Mouse (Mus musculus) v-Abl transformed pro-B cells (cell line): ENCODE results near the gene Efna5.

Experiments
- in situ Hi-C, 2 experiments: fragments of 400-800 bp; cut with MboI; formaldehyde crosslinking; loops; one replicate each; pipeline ENCODE4 v1.15.1; 2025; ENCODE audit not compliant: unreplicated experiment in 2 of 2

The Efna5 gene

DNA sequence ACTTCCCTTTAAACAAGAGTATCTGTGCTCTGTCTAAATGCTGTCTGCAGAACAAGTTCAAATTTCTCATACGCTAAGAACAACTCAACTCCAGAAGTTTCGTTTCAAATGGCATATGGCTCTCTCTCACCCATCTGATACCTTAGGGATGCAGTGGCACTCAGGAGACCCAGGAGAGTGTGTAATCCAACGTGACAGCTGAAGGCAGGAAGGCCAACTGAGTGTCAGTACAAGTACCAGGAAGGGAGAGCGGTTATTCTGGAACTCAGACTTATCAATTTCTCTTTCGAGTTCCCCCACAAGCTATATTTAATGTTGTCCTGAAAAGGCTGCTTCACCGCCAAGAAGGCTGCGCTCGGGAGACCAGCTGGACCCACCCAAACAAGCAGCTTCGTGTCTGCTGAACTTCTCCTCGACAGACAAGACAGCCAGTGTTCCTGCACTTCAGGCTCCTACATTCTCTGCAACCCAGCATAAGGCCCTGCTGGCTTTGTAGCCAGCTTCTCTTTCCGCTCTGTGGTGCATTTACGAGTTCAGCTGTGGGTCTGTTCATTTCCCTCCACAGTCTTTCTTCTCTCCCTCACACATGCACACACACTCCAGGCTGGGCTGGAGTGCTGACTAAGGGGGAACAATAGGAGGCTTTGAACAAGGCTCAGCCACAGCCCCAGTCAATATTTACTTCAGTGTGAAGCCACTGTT lies 18.7 kb downstream of the Efna5 start:
- in situ Hi-C loops, result no loop called here

GRCm38 (mm10) chr17:62857275-62857674 lies 23.8 kb downstream of the Efna5 start:
- in situ Hi-C loops, result no loop called here

- in situ Hi-C loops, result no loop called here
These were observed 27.4 kb downstream of the Efna5 start for GRCm38 (mm10) chr17:62853741-62854140.

GRCm38 (mm10) chr17:62852822-62853608 lies 28.1 kb downstream of the Efna5 start:
- in situ Hi-C loops, result no loop called here

- in situ Hi-C loops, result no loop called here
These were observed 29.8 kb downstream of the Efna5 start for GRCm38 (mm10) chr17:62851268-62851667.

DNA sequence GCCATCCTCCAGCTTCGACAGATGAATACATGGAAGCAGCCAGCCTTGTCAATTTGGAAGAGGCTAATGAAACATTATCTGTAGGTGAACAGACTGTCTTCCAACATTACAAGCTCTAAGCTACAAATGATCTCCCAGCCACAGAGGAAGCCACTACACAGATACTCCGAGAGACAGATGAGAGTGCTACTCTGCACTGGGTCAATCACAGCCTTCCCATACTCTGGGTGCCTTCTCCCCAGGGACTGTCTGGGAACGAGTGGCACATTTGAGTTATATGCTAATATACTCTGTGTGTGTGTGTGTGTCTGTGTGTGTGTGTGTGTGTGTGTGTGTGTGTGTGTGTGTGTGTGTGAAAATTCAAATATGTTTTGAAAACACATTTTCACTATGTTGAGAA lies 30.5 kb downstream of the Efna5 start:
- in situ Hi-C loops, result no loop called here

GRCm38 (mm10) chr17:62849676-62850075 lies 31.4 kb downstream of the Efna5 start:
- in situ Hi-C loops, result no loop called here

- in situ Hi-C loops, result no loop called here
These were observed 35.5 kb downstream of the Efna5 start for GRCm38 (mm10) chr17:62845656-62846055.

GRCm38 (mm10) chr17:62844329-62844728 lies 36.8 kb downstream of the Efna5 start:
- in situ Hi-C loops, result no loop called here

- in situ Hi-C loops, result no loop called here
These were observed 43.8 kb downstream of the Efna5 start for GRCm38 (mm10) chr17:62837336-62837735.

DNA sequence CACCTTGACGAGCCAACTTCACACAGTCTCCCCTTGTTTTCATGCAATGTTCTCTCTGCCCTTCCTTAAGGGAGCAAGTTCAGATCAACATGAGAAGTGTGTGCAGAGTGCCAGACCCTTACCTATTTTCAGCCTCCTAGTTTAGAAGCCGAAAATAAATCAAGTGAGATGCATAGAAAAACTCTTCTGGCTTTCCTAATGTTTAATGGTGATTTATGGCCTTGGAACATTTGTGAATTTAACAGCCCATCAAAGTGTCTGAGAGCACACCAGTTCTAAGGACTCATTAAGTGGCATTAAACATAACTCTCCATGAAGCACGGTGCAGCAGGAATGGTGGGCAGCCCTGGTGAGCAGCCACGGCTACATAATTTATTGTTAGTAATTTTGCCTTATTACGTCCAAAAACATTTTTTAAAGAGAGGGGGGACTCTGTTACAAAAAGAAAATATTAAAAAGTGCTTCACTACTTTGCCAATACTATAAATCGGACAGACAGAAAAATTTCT lies 44.5 kb downstream of the Efna5 start:
- in situ Hi-C loops, result no loop called here

- in situ Hi-C loops, result no loop called here
These were observed 48.5 kb downstream of the Efna5 start for GRCm38 (mm10) chr17:62832550-62833127.

GRCm38 (mm10) chr17:62827549-62827948 lies 53.6 kb downstream of the Efna5 start:
- in situ Hi-C loops, result no loop called here

DNA sequence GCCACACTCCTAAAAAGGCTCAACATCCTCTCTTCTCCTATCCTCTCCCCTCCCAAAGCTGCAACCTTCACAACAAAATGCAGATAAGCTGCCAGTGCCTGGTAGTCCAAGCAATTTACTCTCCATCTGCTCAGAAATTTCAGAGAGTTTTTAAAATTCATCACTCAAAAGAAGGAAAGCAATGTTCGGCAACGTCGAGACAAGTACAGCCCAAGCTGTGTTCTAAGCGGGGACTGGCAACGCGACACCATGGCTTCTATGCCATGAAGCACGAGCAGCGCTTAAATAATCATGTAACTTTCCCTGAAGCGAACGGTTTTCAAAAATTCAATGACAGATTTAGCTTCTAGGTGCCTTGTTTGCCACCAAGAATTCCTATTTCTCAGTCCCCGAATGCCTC lies 59.9 kb downstream of the Efna5 start:
- in situ Hi-C loops, result no loop called here

DNA sequence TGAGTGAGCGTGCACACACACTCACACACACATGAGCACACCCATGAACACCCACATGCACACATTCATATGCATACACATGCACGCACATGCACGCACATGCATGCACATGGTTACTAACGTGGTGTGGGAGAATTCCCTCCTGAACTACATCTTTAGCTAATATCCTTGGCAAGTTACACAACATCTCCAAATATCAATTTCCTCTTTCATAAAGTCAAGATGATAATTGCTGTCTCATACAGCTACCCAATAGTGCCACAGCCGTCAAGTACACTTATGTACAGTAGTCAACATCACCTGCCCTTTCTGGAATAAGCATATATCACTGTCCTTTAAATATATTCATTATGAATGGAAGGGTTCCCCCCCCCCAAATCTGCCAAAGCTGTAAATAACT lies 61.2 kb downstream of the Efna5 start:
- in situ Hi-C loops, result loop anchor here in 1 of 2 experiments (5.0 kb wide), 1 partner anchor 47 kb away; no protein-coding TSS in a partner anchor

- in situ Hi-C loops, result loop anchor here in 1 of 2 experiments (5.0 kb wide), 1 partner anchor 48 kb away; no protein-coding TSS in a partner anchor
These were observed 62.3 kb downstream of the Efna5 start for GRCm38 (mm10) chr17:62818821-62819220.

DNA sequence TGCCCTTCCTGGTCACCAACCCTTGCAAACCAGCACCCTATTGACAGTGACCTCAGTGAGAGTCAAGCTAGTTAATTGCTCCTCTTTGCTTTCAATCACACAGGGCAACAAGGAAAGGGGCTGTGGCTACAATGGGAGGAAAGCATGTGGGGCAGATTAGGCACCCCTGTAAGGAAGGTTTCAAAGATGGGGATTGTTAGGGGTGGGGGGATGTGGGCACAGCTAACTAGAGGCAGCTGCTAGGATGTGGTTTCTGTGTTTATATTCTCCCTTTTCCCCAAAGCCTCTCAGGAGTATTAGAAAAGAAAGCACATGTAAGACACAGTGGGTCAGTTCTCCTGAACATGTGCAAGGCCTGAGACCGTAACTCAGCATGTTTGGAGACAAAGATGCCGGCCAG lies 62.8 kb downstream of the Efna5 start:
- in situ Hi-C loops, result loop anchor here in 1 of 2 experiments (5.0 kb wide), 1 partner anchor 49 kb away; no protein-coding TSS in a partner anchor

GRCm38 (mm10) chr17:62816879-62817278 lies 64.2 kb downstream of the Efna5 start:
- in situ Hi-C loops, result loop anchor here in 1 of 2 experiments (5.0 kb wide), 1 partner anchor 50 kb away; no protein-coding TSS in a partner anchor

- in situ Hi-C loops, result no loop called here
These were observed 67.7 kb downstream of the Efna5 start for GRCm38 (mm10) chr17:62813461-62813860.

DNA sequence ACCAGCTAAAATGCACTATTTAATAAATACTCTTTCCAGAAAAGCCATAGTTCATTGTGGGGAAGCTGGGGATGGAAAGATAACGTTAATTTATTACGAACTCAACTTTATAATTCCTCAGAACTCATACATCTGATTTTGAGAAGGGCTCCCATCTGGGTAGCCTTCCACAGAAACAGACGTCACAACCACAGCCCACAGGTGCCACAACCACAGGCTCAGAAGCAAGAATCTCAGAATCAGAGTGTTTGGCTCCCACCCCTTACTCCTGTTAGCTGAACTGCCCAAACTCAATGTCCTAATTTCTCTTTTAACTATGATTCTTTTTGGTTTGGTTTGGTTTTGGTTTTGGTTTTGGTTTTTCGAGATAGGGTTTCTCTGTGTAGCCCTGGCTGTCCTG lies 73.2 kb downstream of the Efna5 start:
- in situ Hi-C loops, result no loop called here

DNA sequence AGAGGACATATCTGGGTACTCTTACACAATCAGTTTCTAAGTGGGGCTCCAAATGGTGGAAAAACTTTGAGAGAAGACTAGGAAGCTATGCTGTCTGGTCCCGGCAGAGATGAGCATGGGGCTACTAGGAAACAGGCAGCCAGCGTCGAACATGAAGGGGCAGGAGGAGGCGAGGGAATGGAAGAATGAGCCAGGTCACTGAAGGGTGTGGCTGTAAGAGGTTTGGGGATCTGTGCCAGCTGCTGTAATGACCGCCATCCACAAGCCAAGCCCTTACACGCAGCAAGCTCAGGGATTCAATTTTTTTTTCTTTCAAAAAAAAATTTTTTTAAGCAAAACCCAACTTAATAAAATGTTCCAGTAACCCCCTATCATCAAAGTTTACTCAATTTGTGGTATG lies 74.5 kb downstream of the Efna5 start:
- in situ Hi-C loops, result no loop called here
